Mouse (Mus musculus) megakaryocyte-erythroid progenitor cell, adult 5-6 weeks (primary cell): ENCODE measurements around the gene Pramef12. TPM values are rescaled to one million over a fixed set of nuclear protein-coding genes. Genes with fewer than 3 reads are reported as not detected.
A peak's percentile ranks its signal among the peaks of the same experiment; 100 is the strongest.
"Not testable (repeated sequence)": the region's sequence is repeated elsewhere in the genome, so short reads cannot be mapped to it uniquely, and the experiment has no call there.

Source experiments
- ATAC-seq: replicated peaks from 2 replicates; pipeline ENCODE4 v1.8.0; 2016; ENCODE audit warnings: mild to moderate bottlenecking, inconsistent platforms; ENCODE audit not compliant: severe bottlenecking, poor library complexity, low FRiP score, low TSS enrichment
- total RNA-seq, 2 experiments: library from RNA; stranded (forward) in 1 of 2; stranded (reverse) in 1 of 2; fragments of 200-1000, 215-1000 nt in 1 of 2; fragments of >200 nt in 1 of 2; fragmentation: Nextera tagmentation in 1 of 2; gene quantifications; 2 replicates each; pipeline ENCODE4 v1.2.3; 2014 to 2017

Pramef12 gene
- not detected in 2 replicates for total RNA-seq (2014; fragmentation: Nextera tagmentation)
- not detected in 2 replicates for total RNA-seq (2017)

GRCm38 (mm10) chr4:144408290-144408689 lies at the start of gene Pramef12:
Pramef12 (minus strand) TSS chr4:144408464.
- no peak for ATAC-seq

GRCm38 (mm10) chr4:144453217-144453616 lies 45.0 kb upstream of the Pramef12 start, which contains the start of gene Gm9944:
Gm9944 (minus strand) TSS chr4:144453317.
- ATAC-seq = no peak

GRCm38 (mm10) chr4:144448546-144448945 lies 40.3 kb upstream of the Pramef12 start:
- no peak for ATAC-seq

GRCm38 (mm10) chr4:144441582-144441981 lies 33.3 kb upstream of the Pramef12 start:
- no peak for ATAC-seq

- no peak for ATAC-seq
Measured at GRCm38 (mm10) chr4:144441095-144441494, 32.8 kb upstream of the Pramef12 start.

- no peak for ATAC-seq
Measured at GRCm38 (mm10) chr4:144438672-144439071, 30.4 kb upstream of the Pramef12 start, which contains the start of gene 1700012P22Rik. 1700012P22Rik (minus strand) TSS chr4:144438772.

GRCm38 (mm10) chr4:144433216-144433615 lies 25.0 kb upstream of the Pramef12 start:
- no peak for ATAC-seq

GRCm38 (mm10) chr4:144430723-144431122 lies 22.5 kb upstream of the Pramef12 start:
- ATAC-seq = no peak

- ATAC-seq = no peak
Measured at GRCm38 (mm10) chr4:144428868-144429267, 20.6 kb upstream of the Pramef12 start.

- no peak for ATAC-seq
Measured at GRCm38 (mm10) chr4:144424590-144424989, 16.3 kb upstream of the Pramef12 start.

GRCm38 (mm10) chr4:144420644-144421043 lies 12.4 kb upstream of the Pramef12 start:
- 0 out of 2 replicates have a peak, but pooled peaks have one; percentile 65 for ATAC-seq

- ATAC-seq = no peak
Measured at GRCm38 (mm10) chr4:144406261-144406660, 2.0 kb downstream of the Pramef12 start.

- no peak for ATAC-seq
Measured at GRCm38 (mm10) chr4:144404456-144405086, 3.7 kb downstream of the Pramef12 start.

- ATAC-seq = no peak
Measured at GRCm38 (mm10) chr4:144402712-144403111, 5.6 kb downstream of the Pramef12 start.

- no peak for ATAC-seq
Measured at GRCm38 (mm10) chr4:144396316-144396715, 11.9 kb downstream of the Pramef12 start.

GRCm38 (mm10) chr4:144377911-144378310 lies 30.4 kb downstream of the Pramef12 start, which contains the start of gene Pramef20:
Pramef20 (minus strand) TSS chr4:144377933.
- ATAC-seq = no peak

- not testable (repeated sequence) for ATAC-seq
Measured at GRCm38 (mm10) chr4:144357642-144358041, 50.6 kb downstream of the Pramef12 start, which contains the start of gene Gm13119. Gm13119 (plus strand) TSS chr4:144357942.
